ENCODE assay signal across 19 mouse cellular contexts in the genomic region with DNA sequence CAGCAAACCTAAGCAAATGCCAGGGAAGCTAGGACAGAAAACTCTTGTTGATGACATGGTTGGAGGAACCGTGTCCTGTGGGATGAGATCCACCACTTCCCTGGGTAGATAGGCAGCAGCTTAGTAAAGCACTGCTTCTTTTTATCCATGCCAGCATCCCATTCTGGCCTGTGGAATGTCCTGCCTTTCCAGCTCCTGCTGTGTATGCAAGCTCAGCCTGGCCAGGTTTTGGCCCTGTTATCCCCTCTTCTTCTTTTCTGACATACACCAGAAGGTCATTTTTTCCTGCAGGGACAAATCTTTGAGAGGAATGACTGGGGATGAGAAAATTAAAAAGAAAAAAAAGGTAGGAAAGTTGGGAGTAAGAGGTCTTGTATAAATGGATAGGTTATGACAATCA. TPM values are rescaled to one million over a fixed set of nuclear protein-coding genes. Genes with fewer than 3 reads are reported as not detected.
"Had no signal": no experiment of that assay in that cellular context is flagged by ENCODE, and none has a peak within 500 bp of the region (broad histone marks: within the 10 kb centered on the region; RNA-seq: fewer than 3 reads in every experiment).

No protein-coding gene starts in this region.

RNA-seq across cellular contexts. Expression of gene Gal3st2b, which starts 17.3 kb away (rescaled TPM):
- polyA plus RNA-seq: heart, embryonic 11.5 days; heart, embryonic 13.5 days; heart, embryonic 15.5 days; hindbrain, embryonic 11.5 days; hindbrain, embryonic 13.5 days; hindbrain, embryonic 15.5 days; intestine, embryonic 14.5 days; kidney, embryonic 15.5 days; kidney, postnatal 0 days; limb, embryonic 11.5 days; liver, adult 2 months; liver, embryonic 12.5 days; liver, embryonic 14.5 days; liver, embryonic 16.5 days had no signal

RNA-seq across cellular contexts. Expression of gene Gal3st2c, which starts 54.9 kb away (rescaled TPM):
- polyA plus RNA-seq: heart, embryonic 11.5 days; heart, embryonic 13.5 days; hindbrain, embryonic 11.5 days; hindbrain, embryonic 13.5 days; hindbrain, embryonic 15.5 days; hindbrain, postnatal 0 days; intestine, embryonic 14.5 days; intestine, embryonic 16.5 days; kidney, adult 2 months; kidney, embryonic 15.5 days; kidney, postnatal 0 days; limb, embryonic 11.5 days; limb, embryonic 13.5 days; limb, embryonic 15.5 days; liver, adult 2 months; liver, embryonic 12.5 days; liver, embryonic 14.5 days; liver, embryonic 16.5 days had no signal
